Comparison of ENCODE assay signal across 11 mouse cellular contexts in the genomic region with DNA sequence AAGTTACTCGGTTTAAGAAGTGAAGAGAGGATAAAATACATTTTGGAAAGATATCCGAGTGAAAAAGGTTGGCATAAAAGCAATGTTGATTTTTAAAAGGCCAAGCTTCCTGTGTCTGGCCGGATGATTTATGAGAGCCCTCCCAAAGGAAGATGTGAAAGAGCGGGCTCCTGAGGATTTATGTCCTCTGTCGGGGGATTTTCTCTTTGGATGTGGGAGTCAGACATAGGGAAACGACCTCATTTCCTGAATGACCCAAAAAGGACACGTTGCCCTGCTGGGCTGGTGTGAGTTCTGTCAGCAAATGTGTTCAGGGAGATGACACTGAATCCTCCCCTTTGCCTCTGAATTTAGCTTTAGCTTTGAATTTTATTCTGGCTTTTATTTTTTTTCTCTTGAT. TPM values are rescaled to one million over a fixed set of nuclear protein-coding genes. Genes with fewer than 3 reads are reported as not detected.
DNase-seq lines count a peak whose midpoint lies in the region; ATAC-seq lines count a peak whose summit lies in the region.
"Had no signal": no experiment of that assay in that cellular context is flagged by ENCODE, and none has a peak within 500 bp of the region (broad histone marks: within the 10 kb centered on the region; RNA-seq: fewer than 3 reads in every experiment).

No protein-coding gene starts in this region.

- peak overlapping the region; percentile 42; the same call in 1 of the 2 replicates for H3K27ac ChIP-seq in kidney, embryonic 15.5 days
- peak overlapping the region; percentile 58 for H3K27ac ChIP-seq in stomach, embryonic 16.5 days (ENCODE audit: low read length)
- H3K27ac ChIP-seq: embryonic facial prominence, embryonic 12.5 days had no signal

- no peak overlapping the region for H3K9ac ChIP-seq in kidney, embryonic 15.5 days
- no peak overlapping the region for H3K9ac ChIP-seq in stomach, embryonic 16.5 days (ENCODE audit: low read length)
- H3K9ac ChIP-seq: embryonic facial prominence, embryonic 12.5 days; forebrain, postnatal 0 days had no signal

- peak; percentile 57 for DNase-seq in adrenal gland, adult 2 months
- DNase-seq in adrenal gland, postnatal 4 days (ENCODE audit: low spot score in 2 of 2): no peak
- DNase-seq in lung, postnatal 10 days: peak; percentile 45
- no peak for DNase-seq in lung, adult 18-20 months
- no peak for DNase-seq in cerebellum, adult 8-10 months
- no peak for DNase-seq in cerebellum, adult 11-12 months
- DNase-seq: forebrain, postnatal 0 days; thymus, postnatal 4 days had no signal

- H3K27me3 ChIP-seq in kidney, embryonic 15.5 days: no peaks in the 10 kb centered on the region
- H3K27me3 ChIP-seq in stomach, embryonic 16.5 days (ENCODE audit: control insufficient read depth, insufficient read depth, low read length): no peaks in the 10 kb centered on the region
- H3K27me3 ChIP-seq: embryonic facial prominence, embryonic 12.5 days had no signal

- H3K9me3 ChIP-seq in kidney, embryonic 15.5 days (replicated peaks): no peaks in the 10 kb centered on the region
- no peaks in the 10 kb centered on the region for H3K9me3 ChIP-seq in stomach, embryonic 16.5 days (replicated peaks; ENCODE audit: control insufficient read depth, low read length)
- H3K9me3 ChIP-seq: embryonic facial prominence, embryonic 12.5 days had no signal

- no peaks in the 10 kb centered on the region for H3K36me3 ChIP-seq in kidney, embryonic 15.5 days
- H3K36me3 ChIP-seq in stomach, embryonic 16.5 days (ENCODE audit: control insufficient read depth, insufficient read depth, low read length): no peaks in the 10 kb centered on the region
- H3K36me3 ChIP-seq: embryonic facial prominence, embryonic 12.5 days had no signal

- peaks cover 89% of the 10 kb centered on the region for H3K4me1 ChIP-seq in kidney, embryonic 15.5 days
- peaks cover 48% of the 10 kb centered on the region for H3K4me1 ChIP-seq in stomach, embryonic 16.5 days (ENCODE audit: control insufficient read depth, insufficient read depth, low read length)

- 7% methylated on average over 7 of the region's 7 CpGs for WGBS in kidney, embryonic 15.5 days
- WGBS in stomach, embryonic 16.5 days: 18% methylated on average over 7 of the region's 7 CpGs

- no peak overlapping the region for H3K4me3 ChIP-seq in kidney, embryonic 15.5 days (replicated peaks)
- no peak overlapping the region for H3K4me3 ChIP-seq in stomach, embryonic 16.5 days (replicated peaks; ENCODE audit: low read length)
- H3K4me3 ChIP-seq: embryonic facial prominence, embryonic 12.5 days had no signal

- ATAC-seq in kidney, embryonic 15.5 days (replicated peaks; ENCODE audit: low FRiP score): peak; percentile 24; the same call in 1 of the 2 replicates
- ATAC-seq in stomach, embryonic 16.5 days (ENCODE audit: insufficient read depth, low FRiP score): no peak
- ATAC-seq: forebrain, postnatal 0 days had no signal

- peak overlapping the region; percentile 24; the same call in 1 of the 2 replicates for H3K4me2 ChIP-seq in kidney, embryonic 15.5 days
- H3K4me2 ChIP-seq in stomach, embryonic 16.5 days (ENCODE audit: low read depth, low read length): no peak overlapping the region
- H3K4me2 ChIP-seq: embryonic facial prominence, embryonic 12.5 days had no signal

RNA-seq across cellular contexts. Expression of a gene that starts 8.0 kb away (rescaled TPM):
- total RNA-seq in adrenal gland, adult 2 months (2021): 10 to 100 TPM; 33.0 to 60.5 TPM
- polyA plus RNA-seq in adrenal gland, adult 2 months (2012; rRNA removed): 34.1 and 36.5 TPM in 2 replicates
- 10 to 100 TPM; 47.8 TPM for total RNA-seq in adrenal gland, postnatal 4 days (2021)
- 11.4 and 13.0 TPM in 2 replicates for polyA plus RNA-seq in kidney, embryonic 15.5 days (2015; fragmentation: Nextera tagmentation; extraction: Ambion mirVana)
- polyA plus RNA-seq in stomach, embryonic 16.5 days (2015; fragmentation: Nextera tagmentation; extraction: Ambion mirVana): 10.4 and 13.9 TPM in 2 replicates

Comparison
In these comparisons a context has a peak if more than half of its experiments do, and no peak if none do; other contexts are left out.
1. DNase-seq: peak in adrenal gland, adult 2 months (single experiment) and lung, postnatal 10 days (single experiment); none in adrenal gland, postnatal 4 days (0 of 2), lung, adult 18-20 months (0 of 2), cerebellum, adult 8-10 months (single experiment) and cerebellum, adult 11-12 months (single experiment).